Mouse (Mus musculus): Measurements from ENCODE around the gene Phrf1. TPM values are rescaled to one million over a fixed set of nuclear protein-coding genes. Genes with fewer than 3 reads are reported as not detected.
A peak's percentile ranks its signal among the peaks of the same experiment; 100 is the strongest.

Phrf1 gene
- polyA plus RNA-seq, 1 experiment = 32.0 TPM

DNA sequence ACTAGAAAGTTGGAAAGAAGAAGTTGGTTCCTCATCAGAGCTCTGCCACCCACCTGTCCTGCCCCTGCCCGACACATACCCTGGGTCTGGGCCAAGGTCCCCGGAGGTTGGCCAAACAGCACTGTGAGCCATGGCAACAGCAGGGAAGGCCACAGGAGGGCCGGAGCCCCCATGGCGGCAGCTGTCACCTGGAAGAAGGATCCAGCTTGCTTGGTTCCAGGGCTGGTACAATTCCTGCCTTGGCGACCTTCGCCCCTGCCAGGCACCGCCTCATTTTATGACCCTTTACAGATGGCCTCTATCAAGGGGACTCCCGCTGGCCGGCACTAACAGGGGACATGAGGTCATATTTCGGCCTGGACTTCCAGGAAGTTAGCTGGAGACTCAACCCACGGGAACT, 48.0 kb downstream of the Phrf1 start, which contains the start of gene Cdhr5:
Gene Cdhr5 (minus strand): TSS at position 241 of the 400 bp plus-strand sequence.
- Histone ChIP-seq H3K27ac (ENCODE audit: insufficient read depth, low read length) (no peak within 1 kb of the TSS), H3K4me3 (replicated peaks; ENCODE audit: insufficient read depth, low read depth, low read length) (no peak within 1 kb of the TSS), H3K27me3 (ENCODE audit: control insufficient read depth, insufficient read depth, low read length) (no peaks in the 10 kb centered on the region), H3K4me1 (ENCODE audit: control insufficient read depth, insufficient read depth, low read length) (peaks cover 14% of the 10 kb centered on the region; the same call in 1 of the 2 replicates)
- WGBS = 25% methylated on average over 11 of the region's 11 CpGs
- no peak for DNase-seq
- TF ChIP-seq POLR2A (IDR thresholded peaks at IDR 0.05; ENCODE audit: borderline replicate concordance, insufficient read depth, low read length) = no peak
- no peak for TF ChIP-seq CTCF (IDR thresholded peaks at IDR 0.05; ENCODE audit: borderline replicate concordance, insufficient read depth, low read depth, low read length)

DNA sequence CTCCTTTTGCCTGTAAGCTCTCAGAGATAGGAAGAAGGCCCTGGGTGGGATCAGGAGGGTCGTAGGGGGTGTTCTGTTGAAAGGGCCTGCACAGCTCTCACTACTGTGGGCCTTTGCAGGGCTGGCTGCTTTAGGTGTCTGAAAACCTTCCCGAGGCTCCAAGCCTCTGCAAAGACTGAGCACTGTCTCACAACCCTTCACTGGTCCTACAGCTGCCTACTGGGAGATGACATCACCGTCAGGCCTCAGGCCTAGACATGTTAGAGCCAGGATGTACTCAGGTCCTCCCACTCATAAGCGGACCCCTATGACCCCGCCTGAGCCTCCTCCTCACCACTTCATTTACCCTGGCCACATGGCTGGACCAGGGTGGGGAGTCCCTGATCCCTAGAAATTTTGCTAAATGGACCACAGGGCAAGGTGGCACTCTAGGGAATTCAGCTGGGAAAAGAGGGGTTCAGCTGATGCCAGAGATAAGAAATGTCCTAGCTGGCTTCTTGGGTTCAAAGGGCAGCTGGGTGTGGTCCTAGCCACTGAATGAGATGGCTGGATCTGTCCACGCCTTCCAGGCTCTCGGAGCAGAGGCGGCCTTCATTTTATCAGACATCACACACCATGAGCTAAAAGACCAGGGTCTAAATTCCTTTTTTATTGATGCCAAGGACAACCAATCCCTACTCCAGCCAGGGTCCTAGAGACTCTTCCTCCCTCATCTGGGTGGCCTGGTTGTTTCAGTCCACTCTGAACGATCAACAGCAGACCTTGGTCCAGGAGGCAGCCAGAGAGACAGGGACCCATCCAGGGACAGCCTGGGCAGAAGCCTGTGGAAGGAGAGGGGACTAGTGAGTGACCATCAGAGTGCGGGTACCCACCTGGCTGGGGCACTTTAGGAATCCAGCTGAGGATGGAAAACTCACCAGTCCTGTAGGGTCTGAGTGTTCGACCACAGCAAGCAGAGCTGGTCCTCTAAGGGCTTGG, 49.4 kb downstream of the Phrf1 start:
- no peak for DNase-seq
- Histone ChIP-seq H3K4me3 (replicated peaks; ENCODE audit: insufficient read depth, low read depth, low read length) (no peak overlapping the region), H3K27me3 (ENCODE audit: control insufficient read depth, insufficient read depth, low read length) (no peaks in the 10 kb centered on the region), H3K4me1 (ENCODE audit: control insufficient read depth, insufficient read depth, low read length) (peaks cover 14% of the 10 kb centered on the region; the same call in 1 of the 2 replicates), H3K27ac (ENCODE audit: insufficient read depth, low read length) (no peak overlapping the region)
- WGBS = 93% methylated on average over 11 of the region's 11 CpGs
- TF ChIP-seq POLR2A (IDR thresholded peaks at IDR 0.05; ENCODE audit: borderline replicate concordance, insufficient read depth, low read length) (no peak), CTCF (IDR thresholded peaks at IDR 0.05; ENCODE audit: borderline replicate concordance, insufficient read depth, low read depth, low read length) (no peak)

DNA sequence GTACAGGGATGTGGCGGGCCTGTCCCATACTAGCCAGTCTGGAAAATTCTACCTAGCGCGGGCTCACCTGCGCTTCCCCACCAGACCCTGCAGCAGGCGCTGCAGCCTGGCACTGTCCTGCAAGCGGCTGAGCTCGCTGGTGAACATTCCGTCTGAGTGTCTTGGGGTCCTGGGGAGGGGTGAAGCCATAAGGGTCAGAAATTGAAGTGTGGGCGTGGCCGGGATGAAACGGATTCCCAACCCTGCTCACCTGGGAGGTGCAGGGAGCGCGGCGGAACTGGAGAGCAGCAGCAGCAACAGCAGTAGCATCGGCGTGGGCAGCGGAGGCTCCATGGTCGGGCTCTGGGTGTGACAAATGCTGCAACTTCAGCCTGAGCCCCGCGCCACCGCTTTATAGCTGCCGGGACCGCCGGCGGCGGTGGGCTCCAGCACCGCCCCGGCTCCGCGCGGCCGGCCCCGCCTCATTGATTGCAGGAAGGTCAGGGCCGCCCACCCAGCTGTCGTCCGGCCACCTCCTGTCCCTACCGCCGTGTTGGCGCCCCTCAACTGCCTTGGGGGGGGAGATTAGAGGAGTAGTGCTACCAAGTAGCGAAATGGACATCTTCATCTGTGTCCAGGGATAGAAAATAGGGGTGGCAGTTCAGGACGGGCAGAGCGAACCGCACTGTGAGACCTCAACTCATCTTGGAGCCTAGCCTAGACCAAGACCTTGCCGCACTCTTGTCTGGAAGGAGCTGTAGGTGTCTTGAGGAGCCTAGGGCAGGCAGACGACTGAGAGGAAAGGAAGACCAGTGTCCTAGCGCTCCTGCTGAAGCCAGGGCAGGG, 50.4 kb downstream of the Phrf1 start, which contains the start of gene Sct:
Gene Sct (minus strand): TSS at position 368 of the 825 bp plus-strand sequence.
- no peak for TF ChIP-seq POLR2A (IDR thresholded peaks at IDR 0.05; ENCODE audit: borderline replicate concordance, insufficient read depth, low read length)
- TF ChIP-seq CTCF (IDR thresholded peaks at IDR 0.05; ENCODE audit: borderline replicate concordance, insufficient read depth, low read depth, low read length) = peak; percentile 70
- peak; percentile 68 to 70 for DNase-seq
- Histone ChIP-seq H3K4me3 (replicated peaks; ENCODE audit: insufficient read depth, low read depth, low read length) (peak within 1 kb of the TSS; percentile 57), H3K27ac (ENCODE audit: insufficient read depth, low read length) (no peak within 1 kb of the TSS), H3K4me1 (ENCODE audit: control insufficient read depth, insufficient read depth, low read length) (peaks cover 14% of the 10 kb centered on the region; the same call in 1 of the 2 replicates), H3K27me3 (ENCODE audit: control insufficient read depth, insufficient read depth, low read length) (no peaks in the 10 kb centered on the region)
- whole genome bisulfite sequencing = 6% methylated on average over 44 of the region's 46 CpGs

DNA sequence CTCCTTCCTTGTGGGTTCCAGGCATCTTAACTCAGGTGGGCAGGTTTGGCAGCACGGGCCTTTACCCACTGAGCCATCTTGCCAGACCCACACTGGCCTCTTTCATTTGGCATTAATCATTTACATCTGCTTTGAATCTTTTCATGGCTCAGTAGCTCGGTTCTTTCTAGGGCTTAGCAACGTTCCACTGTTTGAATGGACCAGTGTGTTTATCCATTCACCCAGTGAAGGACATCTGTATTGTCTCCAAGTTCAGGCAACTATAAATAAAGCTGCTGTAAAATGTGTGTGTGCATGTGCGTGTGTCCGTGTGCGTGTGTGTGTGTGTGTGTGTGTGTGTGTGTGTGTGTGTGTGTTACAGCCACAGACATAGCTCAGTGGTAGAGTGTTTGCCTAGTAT, 52.9 kb downstream of the Phrf1 start:
- H3K4me3 ChIP-seq (replicated peaks; ENCODE audit: insufficient read depth, low read depth, low read length) = no peak overlapping the region
- DNase-seq = no peak
- H3K27ac ChIP-seq (ENCODE audit: insufficient read depth, low read length) = no peak overlapping the region
- WGBS = 71% methylated on average over 6 of the region's 6 CpGs
- H3K4me1 ChIP-seq (ENCODE audit: control insufficient read depth, insufficient read depth, low read length) = peaks cover 10% of the 10 kb centered on the region; the same call in 1 of the 2 replicates
- H3K27me3 ChIP-seq (ENCODE audit: control insufficient read depth, insufficient read depth, low read length) = no peaks in the 10 kb centered on the region
- TF ChIP-seq CTCF (IDR thresholded peaks at IDR 0.05; ENCODE audit: borderline replicate concordance, insufficient read depth, low read depth, low read length) (no peak), POLR2A (IDR thresholded peaks at IDR 0.05; ENCODE audit: borderline replicate concordance, insufficient read depth, low read length) (no peak)

DNA sequence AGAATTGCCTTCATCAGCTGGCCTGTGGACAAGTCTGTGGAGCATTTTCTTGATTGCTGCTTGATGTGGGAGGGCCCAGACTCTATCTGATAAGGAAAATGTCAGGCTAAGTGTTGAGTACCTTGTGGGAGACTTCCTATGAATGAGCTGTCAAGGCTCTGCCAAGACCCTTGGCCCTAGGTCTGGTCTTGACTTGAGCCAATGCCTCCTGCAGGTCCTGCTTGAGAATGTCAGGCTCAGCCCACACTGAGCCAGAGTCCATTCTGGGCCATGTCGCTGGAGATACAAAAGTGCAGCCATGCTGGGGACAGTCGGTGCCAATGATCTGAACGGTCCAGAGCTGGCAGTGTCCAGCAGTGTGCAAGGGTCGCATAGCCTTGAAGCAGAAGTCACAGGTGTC, 54.2 kb downstream of the Phrf1 start:
- 18% methylated on average over 4 of the region's 4 CpGs for WGBS

DNA sequence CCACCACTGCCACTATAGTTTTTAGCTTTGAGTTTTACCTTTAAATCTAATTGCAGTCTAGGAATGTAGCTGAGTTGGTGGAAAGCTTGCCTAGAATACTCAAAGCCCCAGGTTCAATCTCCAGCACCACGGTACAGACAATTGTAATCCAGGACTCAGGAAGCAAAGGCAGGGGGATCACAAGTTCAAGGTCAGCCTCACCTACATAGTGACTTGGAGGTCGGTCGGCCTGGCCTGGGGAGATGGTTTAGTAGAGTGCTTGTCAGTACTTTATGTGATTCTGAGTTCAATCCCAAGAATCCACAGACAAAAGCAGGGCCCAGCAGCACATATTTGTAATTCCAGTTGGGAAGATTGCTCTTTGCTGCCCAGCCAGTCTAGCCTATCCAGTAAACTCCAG, 59.5 kb downstream of the Phrf1 start:
- no peak for TF ChIP-seq CTCF (IDR thresholded peaks at IDR 0.05; ENCODE audit: borderline replicate concordance, insufficient read depth, low read depth, low read length)
- TF ChIP-seq POLR2A (IDR thresholded peaks at IDR 0.05; ENCODE audit: borderline replicate concordance, insufficient read depth, low read length) = no peak

More for the DNA sequence above, 54.2 kb downstream of the Phrf1 start:
- no peak for DNase-seq
- no peaks in the 10 kb centered on the region for H3K27me3 ChIP-seq (ENCODE audit: control insufficient read depth, insufficient read depth, low read length)
- no peak overlapping the region for H3K27ac ChIP-seq (ENCODE audit: insufficient read depth, low read length)
- 0 out of 2 replicates have a peak, but pooled peaks cover 3% of the 10 kb centered on the region for H3K4me1 ChIP-seq (ENCODE audit: control insufficient read depth, insufficient read depth, low read length)
- no peak overlapping the region for H3K4me3 ChIP-seq (replicated peaks; ENCODE audit: insufficient read depth, low read depth, low read length)
- TF ChIP-seq POLR2A (IDR thresholded peaks at IDR 0.05; ENCODE audit: borderline replicate concordance, insufficient read depth, low read length) (no peak), CTCF (IDR thresholded peaks at IDR 0.05; ENCODE audit: borderline replicate concordance, insufficient read depth, low read depth, low read length) (no peak)

DNA sequence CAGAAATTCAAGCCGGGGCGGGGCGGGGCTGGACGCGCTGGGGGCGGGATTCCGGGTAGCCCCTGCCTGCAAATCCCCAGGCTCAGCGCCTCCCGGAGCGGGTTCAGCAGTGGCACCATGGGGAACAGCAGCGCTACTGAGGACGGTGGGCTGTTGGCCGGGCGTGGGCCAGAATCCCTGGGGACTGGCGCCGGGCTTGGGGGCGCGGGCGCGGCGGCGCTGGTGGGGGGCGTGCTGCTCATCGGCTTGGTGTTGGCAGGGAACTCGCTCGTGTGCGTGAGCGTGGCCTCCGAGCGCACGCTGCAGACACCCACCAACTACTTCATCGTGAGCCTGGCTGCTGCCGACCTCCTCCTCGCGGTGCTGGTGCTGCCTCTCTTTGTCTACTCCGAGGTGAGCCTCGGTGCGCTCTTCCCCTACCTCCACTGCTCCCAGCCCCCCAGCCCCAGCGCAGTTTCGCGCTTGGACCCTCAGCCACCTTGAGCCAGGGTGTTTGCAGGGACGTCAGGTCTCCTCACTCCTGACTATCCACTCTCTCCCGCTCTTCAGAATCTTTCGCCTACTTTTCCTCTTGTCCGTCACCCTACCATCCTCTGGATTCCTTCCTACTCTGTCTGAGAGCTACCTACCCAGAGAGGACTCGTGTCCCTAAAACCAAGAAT, 63.5 kb downstream of the Phrf1 start, which contains the start of gene Drd4:
Gene Drd4 (plus strand): TSS at position 86 of the 662 bp plus-strand sequence.
- no peaks in the 10 kb centered on the region; the same call in 1 of the 2 replicates for H3K27me3 ChIP-seq (ENCODE audit: control insufficient read depth, insufficient read depth, low read length)
- no peak for DNase-seq
- no peaks in the 10 kb centered on the region for H3K4me1 ChIP-seq (ENCODE audit: control insufficient read depth, insufficient read depth, low read length)
- H3K4me3 ChIP-seq (replicated peaks; ENCODE audit: insufficient read depth, low read depth, low read length) = no peak within 1 kb of the TSS
- TF ChIP-seq POLR2A (IDR thresholded peaks at IDR 0.05; ENCODE audit: borderline replicate concordance, insufficient read depth, low read length) (no peak), CTCF (IDR thresholded peaks at IDR 0.05; ENCODE audit: borderline replicate concordance, insufficient read depth, low read depth, low read length) (no peak)
- H3K27ac ChIP-seq (ENCODE audit: insufficient read depth, low read length) = no peak within 1 kb of the TSS
- 8% methylated on average over 46 of the region's 46 CpGs for WGBS

More for the DNA sequence above, 59.5 kb downstream of the Phrf1 start:
- DNase-seq = no peak
- no peak overlapping the region for H3K4me3 ChIP-seq (replicated peaks; ENCODE audit: insufficient read depth, low read depth, low read length)
- H3K4me1 ChIP-seq (ENCODE audit: control insufficient read depth, insufficient read depth, low read length) = no peaks in the 10 kb centered on the region
- 91% methylated on average over 3 of the region's 3 CpGs for WGBS
- no peak overlapping the region for H3K27ac ChIP-seq (ENCODE audit: insufficient read depth, low read length)
- no peaks in the 10 kb centered on the region for H3K27me3 ChIP-seq (ENCODE audit: control insufficient read depth, insufficient read depth, low read length)

Data from cerebellum, adult 2 months (tissue).